Mouse (Mus musculus) kidney, postnatal 0 days (tissue): ENCODE data around the gene Spata5. TPM values are rescaled to one million over a fixed set of nuclear protein-coding genes. Genes with fewer than 3 reads are reported as not detected.
A peak's percentile ranks its signal among the peaks of the same experiment; 100 is the strongest.

Experiments
- ATAC-seq: fragments of 200-750 bp; cut with Nextera tagmentation; replicated peaks from 2 replicates; pipeline ENCODE4 v1.8.0; 2017; ENCODE audit warnings: low read depth, moderate number of reproducible peaks, moderate TSS enrichment, moderate library complexity; ENCODE audit not compliant: low FRiP score
- DNase-seq: peaks from one replicate; pipeline ENCODE4 v3.0.0-alpha.2; 2016; ENCODE audit warnings: low spot score
- H3K27ac ChIP-seq: fragments of 300-500 bp; sonication (generic); 2 replicates; pipeline ENCODE4 v1.5.1; 2014; ENCODE audit warnings: mild to moderate bottlenecking
- H3K27me3 ChIP-seq: fragments of 300-500 bp; sonication (generic); 2 replicates; pipeline ENCODE4 v1.6.1; 2014; ENCODE audit warnings: low read length, mixed read lengths; ENCODE audit not compliant: insufficient read depth
- H3K36me3 ChIP-seq: fragments of 300-500 bp; sonication (generic); 2 replicates; pipeline ENCODE4 v1.6.1; 2014; ENCODE audit warnings: low read length, mixed read lengths; ENCODE audit not compliant: insufficient read depth
- H3K4me1 ChIP-seq: fragments of 300-500 bp; sonication (generic); replicated peaks from 2 replicates; pipeline ENCODE4 v1.6.1; 2014; ENCODE audit warnings: antibody characterized with exemption, low read length, mixed read lengths; ENCODE audit not compliant: insufficient read depth
- H3K4me2 ChIP-seq: fragments of 300-500 bp; sonication (generic); 2 replicates; pipeline ENCODE4 v1.6.1; 2014; ENCODE audit warnings: mild to moderate bottlenecking, low read length, moderate library complexity, mixed read lengths
- H3K4me3 ChIP-seq: fragments of 300-500 bp; sonication (generic); replicated peaks from 2 replicates; pipeline ENCODE4 v1.5.1; 2014; ENCODE audit warnings: low read depth, low read length
- H3K9ac ChIP-seq: fragments of 300-500 bp; sonication (generic); 2 replicates; pipeline ENCODE4 v1.6.1; 2014; ENCODE audit warnings: low read depth, low read length
- H3K9me3 ChIP-seq: fragments of 300-500 bp; sonication (generic); replicated peaks from 2 replicates; pipeline ENCODE4 v1.6.1; 2016; ENCODE audit warnings: low read length, inconsistent platforms, mixed read lengths
- CTCF ChIP-seq: IDR thresholded peaks from 2 replicates; pipeline ENCODE4 v1.5.1; 2016; ENCODE audit warnings: antibody characterized with exemption, low read depth, mild to moderate bottlenecking, moderate library complexity
- WGBS: fragments of 180-500 bp; shearing (Covaris S2); extraction: QIAGEN DNeasy Blood & Tissue Kit; methylation state at CpG from one replicate; pipeline ENCODE4 v1.1.7; 2014; 5-methylcytosine and 5-hydroxymethylcytosine counted together
- polyA plus RNA-seq: library from polyadenylated mRNA; unstranded; fragments of >200 nt; fragmentation: Nextera tagmentation; extraction: Ambion mirVana; gene quantifications from 2 replicates; pipeline ENCODE4 v1.2.1, GENCODE M21; 2015

The Spata5 gene
- polyA plus RNA-seq, 1 experiment from 2014 or later: 44.8 TPM

GRCm38 (mm10) chr3:37557741-37558479 lies 138.2 kb downstream of the Spata5 start:
- H3K36me3 ChIP-seq: no peaks in the 10 kb centered on the region
- no peaks in the 10 kb centered on the region for H3K27me3 ChIP-seq
- no peak overlapping the region for H3K9ac ChIP-seq
- H3K27ac ChIP-seq: peak overlapping the region; percentile 74
- DNase-seq: no peak
- no peak for ATAC-seq
- 84% methylated on average over 4 of the region's 4 CpGs for WGBS
- H3K4me3 ChIP-seq: no peak overlapping the region
- H3K4me1 ChIP-seq: 0 out of 2 replicates have a peak, but pooled peaks cover 8% of the 10 kb centered on the region
- H3K9me3 ChIP-seq: no peaks in the 10 kb centered on the region
- no peak overlapping the region for H3K4me2 ChIP-seq
- TF ChIP-seq CTCF: no peak

GRCm38 (mm10) chr3:37559339-37559738 lies 139.6 kb downstream of the Spata5 start:
- 0 out of 2 replicates have a peak, but pooled peaks cover 8% of the 10 kb centered on the region for H3K4me1 ChIP-seq
- no peak overlapping the region for H3K9ac ChIP-seq
- no peaks in the 10 kb centered on the region for H3K36me3 ChIP-seq
- no peak overlapping the region for H3K4me2 ChIP-seq
- no peaks in the 10 kb centered on the region for H3K27me3 ChIP-seq
- H3K27ac ChIP-seq: no peak overlapping the region
- no peak overlapping the region for H3K4me3 ChIP-seq
- DNase-seq (no peak), ATAC-seq (no peak)
- TF ChIP-seq CTCF: no peak
- no peaks in the 10 kb centered on the region for H3K9me3 ChIP-seq
- 84% methylated on average over 2 of the region's 2 CpGs for WGBS

- ATAC-seq: no peak
- H3K9me3 ChIP-seq: no peaks in the 10 kb centered on the region
- TF ChIP-seq CTCF: no peak
- H3K4me3 ChIP-seq: no peak overlapping the region
- H3K36me3 ChIP-seq: no peaks in the 10 kb centered on the region
- no peak for DNase-seq
- no peak overlapping the region for H3K27ac ChIP-seq
- 0 out of 2 replicates have a peak, but pooled peaks cover 3% of the 10 kb centered on the region for H3K4me1 ChIP-seq
- WGBS: 88% methylated on average over 3 of the region's 3 CpGs
- H3K9ac ChIP-seq: no peak overlapping the region
- H3K4me2 ChIP-seq: no peak overlapping the region
- H3K27me3 ChIP-seq: no peaks in the 10 kb centered on the region
Observed at GRCm38 (mm10) chr3:37561466-37561865, 141.8 kb downstream of the Spata5 start.

DNA sequence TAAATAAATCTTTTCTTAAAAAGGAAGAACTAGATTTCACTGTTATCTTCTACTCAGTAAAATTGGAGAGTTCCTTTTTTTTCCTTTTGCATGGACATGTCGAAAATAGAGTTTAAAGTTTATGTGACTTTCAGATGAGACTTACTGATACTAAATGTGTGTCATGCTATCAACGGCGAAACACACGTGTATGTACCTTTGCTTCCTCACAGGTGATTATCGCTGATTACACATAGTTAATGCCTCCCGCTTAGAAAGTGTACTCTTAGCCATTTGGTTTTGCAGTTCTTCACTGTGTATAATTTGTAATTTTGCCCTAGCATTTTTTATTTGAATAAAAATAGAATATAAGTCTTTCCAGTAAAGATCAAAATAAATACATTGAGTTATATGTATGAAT lies 146.4 kb downstream of the Spata5 start:
- Histone ChIP-seq H3K4me1 (no peaks in the 10 kb centered on the region), H3K9ac (no peak overlapping the region), H3K27ac (no peak overlapping the region), H3K36me3 (no peaks in the 10 kb centered on the region), H3K27me3 (no peaks in the 10 kb centered on the region), H3K4me3 (no peak overlapping the region), H3K4me2 (no peak overlapping the region), H3K9me3 (no peaks in the 10 kb centered on the region)
- DNase-seq: no peak
- no peak for TF ChIP-seq CTCF
- 95% methylated on average over 6 of the region's 6 CpGs for WGBS
- ATAC-seq: no peak

DNA sequence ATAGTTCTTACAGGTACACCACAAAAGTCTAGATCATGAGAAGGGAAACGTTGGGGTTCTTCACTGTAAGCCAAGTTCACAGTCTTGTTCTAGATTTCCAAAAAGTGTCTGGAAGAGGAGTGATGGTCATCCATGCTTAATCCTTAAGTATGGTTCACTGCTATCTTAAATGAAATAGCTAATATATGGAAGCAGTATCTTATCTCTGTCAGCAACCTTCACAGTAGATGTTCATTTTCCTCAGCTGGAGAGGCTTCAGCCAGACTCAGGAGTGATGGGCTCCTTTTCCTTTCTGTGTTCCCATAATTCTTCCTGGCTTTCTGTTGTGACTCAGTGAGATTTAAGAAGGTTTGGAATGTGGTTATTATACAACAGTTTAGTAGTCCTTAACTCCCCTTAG lies 147.8 kb downstream of the Spata5 start:
- Histone ChIP-seq H3K4me2 (no peak overlapping the region), H3K36me3 (no peaks in the 10 kb centered on the region), H3K27me3 (no peaks in the 10 kb centered on the region), H3K9me3 (no peaks in the 10 kb centered on the region), H3K4me3 (no peak overlapping the region), H3K4me1 (no peaks in the 10 kb centered on the region), H3K9ac (no peak overlapping the region), H3K27ac (no peak overlapping the region)
- DNase-seq: no peak
- no peak for ATAC-seq
- TF ChIP-seq CTCF: no peak
- WGBS: 98% methylated on average over 1 of the region's 1 CpGs

- no peaks in the 10 kb centered on the region for H3K4me1 ChIP-seq
- H3K4me2 ChIP-seq: no peak overlapping the region
- no peak for TF ChIP-seq CTCF
- H3K4me3 ChIP-seq: no peak overlapping the region
- no peaks in the 10 kb centered on the region for H3K9me3 ChIP-seq
- H3K27ac ChIP-seq: no peak overlapping the region
- no peak overlapping the region for H3K9ac ChIP-seq
- WGBS: 91% methylated on average over 1 of the region's 1 CpGs
- H3K36me3 ChIP-seq: no peaks in the 10 kb centered on the region
- no peaks in the 10 kb centered on the region for H3K27me3 ChIP-seq
- no peak for ATAC-seq
- no peak for DNase-seq
Observed at GRCm38 (mm10) chr3:37568780-37569179, 149.1 kb downstream of the Spata5 start.
